Mouse (Mus musculus): Measurements from ENCODE around the gene Zbtb25.

- no peak for TF ChIP-seq CTCF (IDR thresholded peaks at IDR 0.05; ENCODE audit: extremely low read depth, insufficient read depth, low read length)
- no peak for TF ChIP-seq POLR2A (IDR thresholded peaks at IDR 0.05; ENCODE audit: extremely low read depth, insufficient read depth, low read length)
These were observed 7.7 kb downstream of the Zbtb25 start for GRCm38 (mm10) chr12:76361405-76362302.

Data from cortical plate, adult 2 months (tissue).